Mouse (Mus musculus): Measurements from ENCODE around the gene Metap1d.

Gene Metap1d

DNA sequence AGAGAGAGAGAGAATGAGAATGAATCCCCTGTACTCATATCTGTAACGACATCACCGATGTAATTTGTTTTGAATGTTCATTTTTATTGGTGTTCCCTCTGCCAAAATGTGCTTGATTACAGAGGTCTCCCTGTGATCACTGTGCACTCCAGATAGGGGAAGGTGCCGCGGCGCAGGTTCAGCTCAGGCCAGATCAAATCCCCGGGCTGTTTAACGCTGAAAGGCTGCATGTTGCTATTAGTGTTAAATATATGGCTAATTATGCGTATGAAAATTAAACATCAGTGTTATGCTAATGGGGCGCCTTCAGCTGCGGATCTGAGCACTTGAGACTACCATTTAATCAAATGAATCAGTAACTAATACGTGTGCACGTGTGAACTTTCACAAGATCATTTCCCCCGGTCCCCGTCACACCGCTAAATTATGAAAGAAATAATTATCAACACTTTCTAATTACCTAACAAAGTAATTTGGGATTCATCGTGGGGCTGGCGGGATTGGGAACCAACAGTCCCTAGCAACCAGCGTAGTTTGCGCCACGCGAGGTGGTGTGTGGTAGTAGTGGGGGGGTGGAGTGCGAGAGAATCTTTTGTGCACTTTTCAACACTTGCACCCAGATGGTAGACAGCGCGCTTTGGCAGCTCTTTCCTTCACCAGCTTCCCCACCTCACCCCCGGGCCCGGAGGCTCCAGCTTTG lies 75.1 kb downstream of the Metap1d start, which contains the start of gene Dlx1:
TSS of gene Dlx1 (plus strand) at position 100 of the 700 bp plus-strand sequence.
- peak; percentile 28 to 38 for DNase-seq

- peak in 1 of 2 experiments; percentile 27 for DNase-seq
Measured at GRCm38 (mm10) chr2:71528714-71529510, 75.8 kb downstream of the Metap1d start.

DNA sequence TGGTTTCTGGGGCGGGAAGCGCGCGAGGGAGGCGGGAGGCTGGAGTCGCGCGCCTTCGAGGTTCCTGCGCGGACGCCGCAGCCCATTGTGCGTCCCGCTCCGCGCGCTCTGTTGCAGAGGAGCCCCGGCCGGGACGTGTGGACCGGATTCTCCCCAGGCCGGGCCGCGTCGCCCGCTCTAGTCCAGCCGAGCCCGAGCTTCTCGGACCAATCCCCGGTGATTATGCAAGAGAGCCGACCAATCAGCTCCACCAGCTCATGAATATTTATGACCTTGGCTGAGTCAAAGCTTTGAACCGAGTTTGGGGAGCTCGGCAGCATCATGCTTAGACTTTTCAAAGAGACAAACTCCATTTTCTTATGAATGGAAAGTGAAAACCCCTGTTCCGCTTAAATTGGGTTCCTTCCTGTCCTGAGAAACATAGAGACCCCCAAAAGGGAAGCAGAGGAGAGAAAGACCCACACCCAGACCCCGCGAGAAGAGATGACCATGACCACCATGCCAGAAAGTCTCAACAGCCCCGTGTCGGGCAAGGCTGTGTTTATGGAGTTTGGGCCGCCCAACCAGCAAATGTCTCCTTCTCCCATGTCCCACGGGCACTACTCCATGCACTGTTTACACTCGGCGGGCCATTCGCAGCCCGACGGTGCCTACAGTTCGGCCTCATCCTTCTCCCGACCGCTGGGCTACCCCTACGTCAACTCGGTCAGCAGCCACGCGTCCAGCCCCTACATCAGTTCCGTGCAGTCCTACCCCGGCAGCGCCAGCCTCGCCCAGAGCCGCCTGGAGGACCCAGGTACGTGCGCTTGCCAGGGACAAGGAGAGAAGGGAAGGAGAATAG lies 76.7 kb downstream of the Metap1d start:
- DNase-seq, result peak in 1 of 2 experiments; percentile 51

- DNase-seq, result peak in 1 of 2 experiments; percentile 32
Measured at GRCm38 (mm10) chr2:71530391-71531123, 77.5 kb downstream of the Metap1d start.

GRCm38 (mm10) chr2:71531124-71531590 lies 78.1 kb downstream of the Metap1d start:
- DNase-seq, result no peak

DNA sequence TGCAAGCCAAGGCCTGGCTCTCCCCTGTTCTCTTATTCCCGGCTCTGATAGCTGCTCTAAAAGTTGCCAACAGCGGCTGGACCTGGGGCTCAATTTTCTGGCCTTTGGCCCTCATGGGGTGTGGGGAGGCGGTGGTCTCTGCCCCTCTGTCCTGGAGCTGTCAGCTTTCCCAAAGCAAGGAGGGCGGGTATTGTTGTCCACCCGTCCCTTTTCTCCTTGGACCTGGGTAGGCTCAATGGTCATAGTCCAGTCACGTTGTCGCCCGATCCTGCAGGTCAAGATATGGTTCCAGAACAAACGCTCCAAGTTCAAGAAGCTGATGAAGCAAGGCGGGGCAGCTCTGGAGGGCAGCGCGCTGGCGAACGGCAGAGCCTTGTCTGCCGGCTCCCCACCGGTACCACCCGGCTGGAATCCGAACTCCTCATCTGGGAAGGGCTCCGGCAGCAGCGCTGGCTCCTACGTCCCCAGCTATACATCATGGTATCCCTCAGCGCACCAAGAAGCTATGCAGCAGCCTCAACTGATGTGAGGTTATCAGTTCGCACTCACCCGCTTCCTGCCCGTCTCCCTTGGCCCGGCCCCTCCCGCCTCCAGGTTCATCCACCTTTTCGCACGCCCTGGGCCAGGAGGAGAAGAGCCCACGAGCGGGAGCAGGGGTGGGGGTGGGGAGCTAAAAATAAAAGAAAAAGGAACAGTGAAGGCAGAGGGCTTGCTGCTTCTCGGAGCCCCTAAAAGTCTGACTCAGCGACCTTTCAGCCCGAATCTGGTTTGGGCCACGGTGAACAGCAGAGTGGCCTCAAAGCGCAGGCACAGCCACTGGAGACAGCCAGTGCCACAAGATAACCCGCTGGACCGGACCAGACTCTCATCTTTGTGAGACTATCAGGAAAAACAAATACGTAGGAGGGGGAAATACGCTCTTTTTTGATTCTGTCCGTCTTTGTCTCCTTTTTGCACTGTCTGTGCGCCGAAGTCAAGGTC lies 79.2 kb downstream of the Metap1d start:
- DNase-seq, result peak in 1 of 2 experiments; percentile 8

- no peak for DNase-seq
Measured at GRCm38 (mm10) chr2:71533094-71533493, 80.0 kb downstream of the Metap1d start.

DNA sequence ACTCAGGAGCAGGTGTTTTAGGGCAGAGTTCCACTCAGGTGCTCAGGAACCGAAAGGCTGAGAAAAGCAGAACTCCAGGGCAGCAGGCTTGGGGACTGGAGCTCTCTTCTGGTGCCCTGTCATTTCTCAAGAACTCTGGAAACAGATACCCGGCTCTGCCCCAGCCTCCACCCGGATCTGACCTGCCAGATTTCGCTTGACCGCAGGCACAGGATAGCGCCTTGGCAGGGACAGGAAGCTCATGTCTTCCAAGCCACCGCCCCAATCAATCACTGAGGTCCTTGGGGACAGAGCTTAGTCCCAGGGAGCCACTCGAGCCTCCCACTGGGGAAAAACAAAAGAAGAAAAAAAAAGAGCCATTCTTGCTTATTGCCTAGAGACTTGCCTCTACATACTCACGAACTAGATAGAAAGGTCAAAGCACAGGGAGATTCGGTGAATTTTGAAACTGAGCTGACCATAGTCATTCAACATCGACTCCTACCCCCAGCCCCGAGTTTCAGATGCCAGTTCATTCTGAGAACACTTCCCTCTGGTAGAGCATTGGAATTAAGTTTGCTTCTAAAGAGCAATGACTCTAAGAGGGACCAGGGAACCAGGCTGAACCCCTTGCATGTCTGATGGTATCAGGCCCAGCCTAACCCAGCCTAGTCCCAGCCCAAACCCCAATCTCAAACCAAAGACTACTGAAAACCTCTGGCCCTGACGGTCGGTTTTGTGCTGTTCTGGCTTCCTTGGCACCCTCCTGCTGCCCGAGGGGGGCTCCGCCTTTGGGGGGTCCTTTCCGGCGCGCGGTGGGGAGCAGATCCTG lies 81.4 kb downstream of the Metap1d start:
- peak in 1 of 2 experiments; percentile 36 for DNase-seq

- no peak for DNase-seq
Measured at GRCm38 (mm10) chr2:71540611-71541417, 87.7 kb downstream of the Metap1d start.

- DNase-seq, result peak in 1 of 2 experiments; percentile 28
Measured at GRCm38 (mm10) chr2:71541418-71542226, 88.5 kb downstream of the Metap1d start.

GRCm38 (mm10) chr2:71542227-71542815 lies 89.2 kb downstream of the Metap1d start:
- DNase-seq, result no peak

DNA sequence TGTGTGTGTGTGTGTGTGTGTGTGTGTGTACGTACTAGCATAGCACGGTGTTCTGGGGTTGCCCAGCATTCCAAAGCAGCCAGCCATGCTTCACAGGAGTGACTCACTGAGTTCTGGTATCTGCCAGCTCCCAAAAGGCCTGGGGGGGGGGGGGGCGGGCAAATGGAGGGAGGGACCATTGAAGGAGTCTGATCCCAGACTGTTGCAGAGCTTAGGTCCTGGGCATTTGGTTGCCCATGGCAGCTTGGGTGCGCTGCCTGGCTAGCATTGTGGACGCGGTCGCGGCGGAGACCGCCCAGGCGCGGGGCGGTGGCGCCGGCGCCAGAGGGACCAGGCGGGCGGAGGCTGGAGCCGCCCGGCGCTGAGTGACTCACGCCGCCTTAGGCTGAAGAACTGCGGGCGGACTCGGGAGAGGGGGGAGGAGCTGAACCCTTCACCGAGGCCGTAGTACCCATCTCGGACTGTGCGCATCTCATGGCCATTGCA lies 89.8 kb downstream of the Metap1d start:
- peak in 1 of 2 experiments; percentile 39 for DNase-seq

- no peak for DNase-seq
Measured at GRCm38 (mm10) chr2:71543531-71543930, 90.5 kb downstream of the Metap1d start.

DNA sequence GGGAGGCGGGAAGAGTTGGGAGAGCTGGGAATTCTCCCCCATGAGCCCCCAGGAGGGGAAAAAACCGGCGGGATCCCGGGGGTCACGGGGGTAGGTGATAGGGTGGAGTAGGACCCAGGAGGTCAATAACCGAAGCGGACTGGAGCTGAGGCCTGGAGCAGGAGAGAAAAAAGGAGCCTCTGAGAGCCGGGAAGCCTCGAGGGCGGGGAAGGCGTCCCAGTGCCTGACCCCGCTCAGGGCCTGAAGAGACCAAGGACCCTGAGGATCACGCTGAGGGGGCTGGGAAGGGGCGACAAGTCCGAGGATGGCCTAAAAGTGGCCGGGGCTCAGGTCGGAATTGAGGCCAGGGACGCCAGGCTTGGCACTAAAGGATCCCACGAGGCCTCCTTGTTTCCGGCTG lies 90.9 kb downstream of the Metap1d start:
- DNase-seq, result peak in 1 of 2 experiments; percentile 17

DNA sequence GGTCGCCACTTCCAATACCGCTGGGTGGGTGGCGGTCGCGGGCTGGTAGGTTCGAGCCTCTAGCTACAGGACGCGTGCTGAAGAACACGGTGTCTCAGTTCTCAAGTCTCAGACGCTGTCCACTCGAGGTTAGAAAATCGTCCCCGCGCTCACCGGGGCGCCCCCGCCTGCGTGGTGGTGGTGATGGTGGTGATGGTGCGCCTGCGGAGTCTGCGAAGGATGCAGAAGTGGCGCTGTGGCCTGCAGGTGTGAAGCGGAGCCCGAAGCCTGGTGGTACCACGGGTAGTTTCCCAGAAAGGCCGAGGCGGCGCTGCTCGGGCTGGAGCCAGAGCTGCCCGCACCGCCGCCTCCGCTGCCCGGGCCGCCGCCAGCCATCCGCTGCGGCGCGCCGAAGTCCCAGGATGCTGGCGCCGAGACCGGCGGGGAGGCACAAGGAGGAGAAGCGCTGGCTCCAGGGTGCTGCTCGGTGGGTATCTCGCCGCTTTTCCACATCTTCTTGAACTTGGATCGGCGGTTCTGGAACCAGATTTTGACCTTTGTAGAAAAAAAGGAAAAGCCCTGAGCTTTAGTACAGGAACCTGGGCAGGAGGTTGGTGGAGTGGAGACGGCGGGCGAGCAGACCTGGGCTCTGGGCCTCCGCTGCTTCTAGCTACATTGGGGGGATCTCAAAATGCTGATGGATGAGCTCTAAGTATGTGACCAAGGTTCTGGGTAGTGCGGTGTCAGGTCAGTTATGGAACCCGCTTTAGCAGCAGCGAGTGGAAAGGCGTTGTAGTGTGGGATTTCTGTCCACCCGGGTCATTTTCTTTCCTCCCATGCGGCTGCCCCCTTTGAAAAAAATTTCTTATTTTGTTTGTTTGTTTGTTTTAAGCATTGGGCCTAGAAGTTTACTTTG lies 91.6 kb downstream of the Metap1d start:
- DNase-seq, result peak in 1 of 2 experiments; percentile 54

DNA sequence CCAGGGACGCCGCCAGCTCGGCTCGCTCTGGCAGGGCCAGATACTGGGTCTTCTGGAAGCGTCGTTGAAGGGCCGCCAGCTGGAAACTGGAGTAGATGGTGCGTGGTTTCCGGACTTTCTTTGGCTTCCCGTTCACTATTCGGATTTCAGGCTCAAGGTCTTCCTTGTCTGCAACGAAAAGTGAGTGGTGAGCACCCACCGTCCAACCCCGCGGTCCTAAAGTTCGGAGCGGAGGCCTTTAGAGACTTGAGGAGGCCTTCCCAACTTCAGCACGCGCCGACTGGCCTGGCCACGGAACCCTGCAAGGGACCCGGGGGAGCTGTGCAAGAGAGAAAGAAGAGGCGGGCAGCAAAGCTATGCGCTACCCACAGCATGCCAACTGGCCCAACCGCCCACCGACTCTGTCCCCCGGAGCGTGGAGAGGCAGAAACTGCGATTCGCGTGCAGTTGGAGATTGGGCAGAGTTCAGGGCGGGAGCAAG lies 92.4 kb downstream of the Metap1d start:
- peak in 1 of 2 experiments; percentile 62 for DNase-seq
